Mouse (Mus musculus) stomach, postnatal 0 days (tissue): ENCODE results near the gene Zfp652. TPM values are rescaled to one million over a fixed set of nuclear protein-coding genes. Genes with fewer than 3 reads are reported as not detected.

Experiments used
- ATAC-seq: fragments of 200-750 bp; cut with Nextera tagmentation; 2 replicates; pipeline ENCODE4 v1.8.0; 2017; ENCODE audit not compliant: low FRiP score, low TSS enrichment
- DNase-seq: peaks from one replicate; pipeline ENCODE4 v3.0.0-alpha.2; 2016; ENCODE audit warnings: low spot score
- H3K27ac ChIP-seq: fragments of 300-500 bp; sonication (generic); replicated peaks from 2 replicates; pipeline ENCODE4 v1.5.1; 2014; ENCODE audit warnings: mild to moderate bottlenecking, control low read depth
- H3K27me3 ChIP-seq: fragments of 300-500 bp; sonication (generic); 2 replicates; pipeline ENCODE4 v1.6.1; 2014; ENCODE audit warnings: low read length; ENCODE audit not compliant: control insufficient read depth, insufficient read depth
- H3K36me3 ChIP-seq: fragments of 300-500 bp; sonication (generic); 2 replicates; pipeline ENCODE4 v1.6.1; 2014; ENCODE audit warnings: low read length, mixed read lengths; ENCODE audit not compliant: control insufficient read depth, insufficient read depth
- H3K4me1 ChIP-seq: fragments of 300-500 bp; sonication (generic); replicated peaks from 2 replicates; pipeline ENCODE4 v1.6.1; 2014; ENCODE audit warnings: antibody characterized with exemption; ENCODE audit not compliant: control insufficient read depth, insufficient read depth
- H3K4me2 ChIP-seq: fragments of 300-500 bp; sonication (generic); replicated peaks from 2 replicates; pipeline ENCODE4 v1.6.1; 2014; ENCODE audit warnings: low read depth, mild to moderate bottlenecking, control low read depth, moderate library complexity
- H3K4me3 ChIP-seq: fragments of 300-500 bp; sonication (generic); 2 replicates; pipeline ENCODE4 v1.5.1; 2014; ENCODE audit warnings: low read depth, low read length, control low read depth
- H3K9ac ChIP-seq: fragments of 300-500 bp; sonication (generic); 2 replicates; pipeline ENCODE4 v1.6.1; 2014; ENCODE audit warnings: mild to moderate bottlenecking, low read length, control low read depth, mixed read lengths
- H3K9me3 ChIP-seq: fragments of 300-500 bp; sonication (generic); 2 replicates; pipeline ENCODE4 v1.6.1; 2016; ENCODE audit warnings: low read length; ENCODE audit not compliant: control insufficient read depth
- CTCF ChIP-seq: IDR thresholded peaks from 2 replicates; pipeline ENCODE4 v1.5.1; 2016; ENCODE audit warnings: antibody characterized with exemption, low read depth, mild to moderate bottlenecking, moderate library complexity
- EP300 ChIP-seq: optimal IDR thresholded peaks from 2 replicates; pipeline ENCODE3; 2016; ENCODE audit warnings: antibody characterized with exemption
- WGBS: fragments of 180-500 bp; shearing (Covaris S2); extraction: QIAGEN DNeasy Blood & Tissue Kit; methylation state at CpG from one replicate; pipeline ENCODE4 v1.1.7; 2014; 5-methylcytosine and 5-hydroxymethylcytosine counted together
- polyA plus RNA-seq: library from polyadenylated mRNA; unstranded; fragments of >200 nt; fragmentation: Nextera tagmentation; extraction: Ambion mirVana; gene quantifications from 2 replicates; pipeline ENCODE4 v1.2.1, GENCODE M21; 2015

The Zfp652 gene
- polyA plus RNA-seq, 1 experiment from 2014 or later = 10.0 TPM

- WGBS = 63% methylated on average over 5 of the region's 5 CpGs
- H3K27ac ChIP-seq = peak overlapping the region; percentile 70; the same call in 1 of the 2 replicates
- DNase-seq (no peak), ATAC-seq (no peak)
- H3K4me2 ChIP-seq = peak overlapping the region; percentile 38
- H3K9me3 ChIP-seq = no peaks in the 10 kb centered on the region
- H3K9ac ChIP-seq = no peak overlapping the region
- H3K4me3 ChIP-seq = no peak overlapping the region
- no peaks in the 10 kb centered on the region for H3K27me3 ChIP-seq
- H3K4me1 ChIP-seq = no peaks in the 10 kb centered on the region
- no peaks in the 10 kb centered on the region for H3K36me3 ChIP-seq
- TF ChIP-seq EP300 (no peak), CTCF (no peak)
These were observed 130.5 kb downstream of the Zfp652 start for GRCm38 (mm10) chr11:95842953-95843352.

- H3K9me3 ChIP-seq = no peaks in the 10 kb centered on the region
- ATAC-seq (no peak), DNase-seq (no peak)
- no peak for TF ChIP-seq EP300
- TF ChIP-seq CTCF = no peak
- 54% methylated on average over 6 of the region's 6 CpGs for WGBS
- no peaks in the 10 kb centered on the region for H3K36me3 ChIP-seq
- no peaks in the 10 kb centered on the region for H3K27me3 ChIP-seq
- no peak overlapping the region for H3K9ac ChIP-seq
- no peak overlapping the region for H3K4me2 ChIP-seq
- H3K4me3 ChIP-seq = no peak overlapping the region
- H3K4me1 ChIP-seq = no peaks in the 10 kb centered on the region
- H3K27ac ChIP-seq = no peak overlapping the region
These were observed 131.0 kb downstream of the Zfp652 start for GRCm38 (mm10) chr11:95843421-95843950.

DNA sequence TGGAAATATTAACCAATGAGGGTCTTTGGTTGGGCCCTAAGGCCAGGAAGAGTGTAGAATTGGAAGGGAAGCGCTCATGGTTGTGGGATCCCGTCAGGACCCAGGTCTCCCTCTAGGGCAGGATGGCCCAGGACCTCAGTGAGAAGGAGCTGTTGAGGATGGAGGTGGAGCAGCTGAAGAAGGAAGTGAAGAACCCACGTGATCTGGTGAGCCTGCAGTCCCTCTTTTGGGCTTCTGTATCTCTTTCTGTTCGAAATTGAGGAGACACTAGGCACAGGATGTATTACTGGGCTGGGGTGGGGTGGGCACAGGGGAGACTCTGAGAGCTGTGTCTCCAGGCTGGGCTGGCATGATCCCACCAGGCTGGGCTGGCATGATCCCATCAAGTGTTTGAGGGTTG, 132.5 kb downstream of the Zfp652 start:
- 73% methylated on average over 4 of the region's 4 CpGs for WGBS
- no peaks in the 10 kb centered on the region for H3K27me3 ChIP-seq

GRCm38 (mm10) chr11:95850898-95851297, 138.4 kb downstream of the Zfp652 start:
- H3K9me3 ChIP-seq = no peaks in the 10 kb centered on the region
- WGBS = 65% methylated on average over 2 of the region's 2 CpGs
- no peak overlapping the region for H3K9ac ChIP-seq
- no peak overlapping the region for H3K4me3 ChIP-seq
- no peak for DNase-seq
- H3K27ac ChIP-seq = no peak overlapping the region
- no peak overlapping the region for H3K4me2 ChIP-seq
- H3K4me1 ChIP-seq = no peaks in the 10 kb centered on the region
- TF ChIP-seq CTCF (no peak), EP300 (no peak)
- no peaks in the 10 kb centered on the region for H3K27me3 ChIP-seq
- no peaks in the 10 kb centered on the region for H3K36me3 ChIP-seq
- ATAC-seq = no peak

More for the DNA sequence above, 132.5 kb downstream of the Zfp652 start:
- no peak overlapping the region for H3K4me3 ChIP-seq
- H3K9ac ChIP-seq = no peak overlapping the region
- no peak overlapping the region for H3K27ac ChIP-seq
- TF ChIP-seq CTCF = no peak
- no peaks in the 10 kb centered on the region for H3K36me3 ChIP-seq
- no peaks in the 10 kb centered on the region for H3K4me1 ChIP-seq
- H3K4me2 ChIP-seq = no peak overlapping the region
- no peak for ATAC-seq
- H3K9me3 ChIP-seq = no peaks in the 10 kb centered on the region
- DNase-seq = no peak

DNA sequence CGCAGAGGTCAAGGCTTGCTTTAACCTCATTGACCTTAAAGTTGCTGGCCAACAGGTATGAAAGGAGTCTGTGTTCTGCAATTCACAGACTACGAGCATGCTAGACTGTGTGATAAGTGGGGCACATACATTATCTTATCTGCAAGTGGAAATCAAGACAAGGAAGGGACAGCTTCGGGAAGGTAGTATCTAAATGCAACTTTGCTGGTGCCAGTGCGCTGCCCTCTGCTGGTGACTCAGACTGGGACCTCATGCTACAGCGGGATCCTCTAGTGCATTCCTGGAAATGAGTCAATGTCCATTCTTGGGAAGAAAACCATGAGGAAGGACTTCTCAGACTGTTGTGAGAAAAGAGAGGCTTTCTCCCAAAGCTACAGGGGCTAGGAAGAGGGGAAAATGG, 141.2 kb downstream of the Zfp652 start:
- no peak overlapping the region for H3K4me2 ChIP-seq
- DNase-seq = peak; percentile 58
- no peak for ATAC-seq

GRCm38 (mm10) chr11:95857306-95857705, 144.8 kb downstream of the Zfp652 start:
- no peak for DNase-seq
- H3K4me3 ChIP-seq = no peak overlapping the region
- H3K27me3 ChIP-seq = no peaks in the 10 kb centered on the region
- WGBS = 78% methylated on average over 4 of the region's 4 CpGs
- H3K4me2 ChIP-seq = no peak overlapping the region
- no peaks in the 10 kb centered on the region for H3K9me3 ChIP-seq
- ATAC-seq = no peak
- H3K9ac ChIP-seq = no peak overlapping the region
- H3K36me3 ChIP-seq = no peaks in the 10 kb centered on the region
- H3K27ac ChIP-seq = no peak overlapping the region
- TF ChIP-seq EP300 = no peak
- TF ChIP-seq CTCF = no peak
- H3K4me1 ChIP-seq = 0 out of 2 replicates have a peak, but pooled peaks cover 2% of the 10 kb centered on the region

More for the DNA sequence above, 141.2 kb downstream of the Zfp652 start:
- H3K9me3 ChIP-seq = no peaks in the 10 kb centered on the region
- 49% methylated on average over 5 of the region's 5 CpGs for WGBS
- H3K36me3 ChIP-seq = no peaks in the 10 kb centered on the region
- H3K9ac ChIP-seq = no peak overlapping the region
- H3K4me1 ChIP-seq = no peaks in the 10 kb centered on the region
- H3K27ac ChIP-seq = no peak overlapping the region
- no peaks in the 10 kb centered on the region for H3K27me3 ChIP-seq
- TF ChIP-seq EP300 (no peak), CTCF (peak; percentile 89)
- no peak overlapping the region for H3K4me3 ChIP-seq
